Mouse (Mus musculus) neural tube, embryonic 14.5 days (tissue): ENCODE data around the gene Inhbc. TPM values are rescaled to one million over a fixed set of nuclear protein-coding genes. Genes with fewer than 3 reads are reported as not detected.

ENCODE experiments used
- polyA plus RNA-seq: library from polyadenylated mRNA; unstranded; fragments of >200 nt; fragmentation: Nextera tagmentation; extraction: Ambion mirVana; gene quantifications from 2 replicates; pipeline ENCODE4 v1.2.1, GENCODE M21; 2014

Gene Inhbc
- polyA plus RNA-seq, 1 experiment from 2014 or later: not detected

Other genes starting within 250 kb of the Inhbc start
- gene Os9, start 249.3 kb downstream of the Inhbc start, polyA plus RNA-seq: 65.7 and 92.8 TPM in 2 replicates
- gene B4galnt1, start 205.2 kb downstream of the Inhbc start, polyA plus RNA-seq: 79.3 and 93.4 TPM in 2 replicates
- 0.80 and 1.3 TPM in 2 replicates for gene Slc26a10, start 189.8 kb downstream of the Inhbc start, polyA plus RNA-seq
- 24.2 and 31.0 TPM in 2 replicates for gene Arhgef25, start 180.3 kb downstream of the Inhbc start, polyA plus RNA-seq
- 224 and 231 TPM in 2 replicates for gene Dtx3, start 174.7 kb downstream of the Inhbc start, polyA plus RNA-seq
- gene Pip4k2c, start 158.8 kb downstream of the Inhbc start, polyA plus RNA-seq: 15.5 and 18.1 TPM in 2 replicates
- 117 and 147 TPM in 2 replicates for gene Kif5a, start 107.1 kb downstream of the Inhbc start, polyA plus RNA-seq
- gene Dctn2, start 104.1 kb downstream of the Inhbc start, polyA plus RNA-seq: 298 and 305 TPM in 2 replicates
- 16.1 and 17.4 TPM in 2 replicates for gene Mbd6, start 81.4 kb downstream of the Inhbc start, polyA plus RNA-seq
- gene Mars, start 58.6 kb downstream of the Inhbc start, polyA plus RNA-seq: 117 and 123 TPM in 2 replicates
- 0.42 and 1.1 TPM in 2 replicates for gene Arhgap9, start 48.5 kb downstream of the Inhbc start, polyA plus RNA-seq
- gene Gli1, start 28.5 kb downstream of the Inhbc start, polyA plus RNA-seq: 0.87 and 1.5 TPM in 2 replicates
- 0.05 and 0.09 TPM in 2 replicates for gene Inhbe, start 16.0 kb downstream of the Inhbc start, polyA plus RNA-seq
- 35.9 and 36.2 TPM in 2 replicates for gene R3hdm2, start 9.9 kb upstream of the Inhbc start, polyA plus RNA-seq
- 0.31 TPM in 1 of 2 replicates, not detected in the other for gene Stac3, start 131.3 kb upstream of the Inhbc start, polyA plus RNA-seq
- gene Ndufa4l2, start 144.5 kb upstream of the Inhbc start, polyA plus RNA-seq: 9.7 and 13.5 TPM in 2 replicates
- gene Shmt2, start 152.0 kb upstream of the Inhbc start, polyA plus RNA-seq: 44.9 and 46.8 TPM in 2 replicates
- gene Nxph4, start 164.1 kb upstream of the Inhbc start, polyA plus RNA-seq: 80.1 and 80.4 TPM in 2 replicates